Mouse (Mus musculus) stomach, postnatal 0 days (tissue): Measurements from ENCODE around the gene Rnf151.
A peak's percentile ranks its signal among the peaks of the same experiment; 100 is the strongest.

ENCODE experiments used
- CTCF ChIP-seq: IDR thresholded peaks from 2 replicates; pipeline ENCODE4 v1.5.1; 2016; ENCODE audit warnings: antibody characterized with exemption, low read depth, mild to moderate bottlenecking, moderate library complexity
- EP300 ChIP-seq: optimal IDR thresholded peaks from 2 replicates; pipeline ENCODE3; 2016; ENCODE audit warnings: antibody characterized with exemption

DNA sequence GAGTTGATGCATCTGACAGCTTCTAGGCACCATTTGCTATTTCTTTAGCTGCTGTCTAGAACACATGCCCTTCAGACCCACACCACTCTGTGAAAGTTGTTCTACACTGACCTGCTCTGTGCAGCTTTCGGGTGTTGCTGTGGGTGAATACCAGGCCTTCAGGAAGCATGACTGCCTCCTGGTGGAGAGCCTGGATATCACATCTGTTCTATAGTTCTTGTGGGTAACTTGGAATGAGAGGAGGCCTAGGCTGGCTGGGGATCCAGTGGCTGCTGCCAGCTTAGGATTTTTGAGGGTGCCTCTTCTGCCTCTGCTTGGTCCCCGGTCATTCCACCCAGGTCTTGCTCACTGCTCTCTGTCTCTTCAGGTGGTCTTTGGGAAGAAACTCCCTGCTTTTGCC, 41.7 kb downstream of the Rnf151 start:
- TF ChIP-seq EP300 (no peak), CTCF (peak; percentile 89)
